Mouse (Mus musculus) liver, postnatal 0 days (tissue): Measurements from ENCODE around the gene Gm21972.

Experiments
- CTCF ChIP-seq: sonication (generic); IDR thresholded peaks from 2 replicates; pipeline ENCODE4 v1.5.1; 2016; ENCODE audit warnings: antibody characterized with exemption, low read depth
- EP300 ChIP-seq: IDR thresholded peaks from 2 replicates; pipeline ENCODE4 v1.6.1; 2016; ENCODE audit warnings: antibody characterized with exemption, low read depth, mild to moderate bottlenecking

DNA sequence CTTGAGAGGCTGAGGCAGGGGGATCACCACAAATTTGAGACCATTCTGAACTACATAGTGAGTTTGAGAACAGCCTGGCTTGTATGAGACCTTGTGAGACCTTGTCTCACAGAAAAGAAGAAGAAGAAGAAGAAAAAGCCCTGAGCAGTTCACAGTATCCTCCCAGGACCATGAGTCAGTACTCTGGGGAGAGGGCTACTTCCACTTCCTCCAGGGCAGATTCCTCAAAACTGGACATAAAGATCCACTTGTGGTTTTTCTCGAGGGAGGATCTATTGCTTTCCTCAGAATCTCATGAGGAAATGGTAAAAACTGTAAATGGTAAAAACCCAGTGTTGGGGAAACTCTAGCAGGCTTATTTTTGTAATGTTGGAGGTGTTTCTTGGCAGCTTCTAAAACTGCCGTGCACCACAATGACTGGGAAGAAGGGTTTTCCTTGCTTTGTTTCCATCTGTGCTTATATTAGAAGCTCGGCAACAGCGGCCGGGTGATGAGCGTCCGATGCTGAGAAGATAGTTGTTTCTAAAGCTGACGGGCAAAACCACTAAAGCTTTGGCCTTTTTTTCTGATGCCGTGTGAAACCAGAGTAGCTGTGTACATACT lies 69.3 kb downstream of the Gm21972 start:
- TF ChIP-seq CTCF = no peak
- TF ChIP-seq EP300 = no peak
